Mouse (Mus musculus) NIH3T3 (cell line): ENCODE data around the gene C2cd2l.
"Not testable (repeated sequence)": the region's sequence is repeated elsewhere in the genome, so short reads cannot be mapped to it uniquely, and the experiment has no call there.

ENCODE experiments used
- DNase-seq: peaks from one replicate; pipeline ENCODE4 v3.0.0-alpha.2; 2012; ENCODE audit warnings: low read depth

Gene C2cd2l

DNA sequence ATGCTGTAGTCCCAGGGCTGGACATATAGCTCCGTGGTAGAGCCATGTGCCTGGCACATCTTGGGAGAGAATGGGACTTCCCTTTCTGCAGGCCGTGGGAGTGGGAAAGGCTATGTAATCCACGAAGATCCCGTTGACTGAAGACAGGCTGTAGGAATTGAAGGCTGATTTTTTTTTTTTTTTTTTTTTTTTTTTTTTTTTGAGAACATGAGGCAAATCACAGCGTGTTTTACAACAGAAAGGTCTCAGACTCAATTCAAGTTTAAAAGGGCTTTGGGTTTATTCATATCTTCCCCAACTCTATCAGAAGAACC, 16.0 kb upstream of the C2cd2l start:
- no peak for DNase-seq

DNA sequence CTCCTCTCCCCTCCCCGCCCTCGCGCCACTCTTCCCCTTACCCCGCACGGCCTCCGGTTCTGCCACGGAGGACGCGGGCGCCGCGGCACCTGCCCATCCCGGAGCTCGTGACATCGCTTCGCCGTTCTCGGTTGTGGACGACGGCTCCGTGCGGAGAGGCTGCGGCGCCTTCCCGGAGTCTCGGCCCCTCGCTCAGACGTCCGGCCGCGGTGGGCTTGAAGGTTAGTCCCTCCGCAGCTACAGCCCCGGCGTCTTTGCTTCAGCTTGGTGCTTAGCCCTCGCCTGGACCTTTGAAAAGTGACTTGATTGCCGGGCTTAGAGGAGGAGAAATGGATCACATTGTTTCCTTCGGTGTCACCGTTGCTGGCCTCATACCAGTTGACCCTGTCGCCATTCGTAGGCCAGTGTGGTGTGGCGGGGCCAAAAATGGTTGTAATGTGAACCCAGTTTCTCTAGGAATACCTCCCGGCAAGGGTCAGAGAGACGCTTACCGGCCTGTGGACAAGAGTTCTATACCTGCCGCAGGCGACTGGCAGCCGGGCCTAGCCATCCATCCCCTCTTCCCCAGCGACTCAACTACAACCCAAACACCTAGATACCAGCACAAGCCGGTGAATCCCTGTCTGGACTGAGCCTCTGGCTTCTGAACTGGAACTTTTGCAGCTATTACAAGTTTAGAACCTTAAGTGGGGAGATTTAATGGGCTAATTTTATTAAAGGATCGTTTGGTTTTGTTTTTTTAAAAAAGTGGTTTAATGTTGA, 15.4 kb upstream of the C2cd2l start:
- DNase-seq = no peak

DNA sequence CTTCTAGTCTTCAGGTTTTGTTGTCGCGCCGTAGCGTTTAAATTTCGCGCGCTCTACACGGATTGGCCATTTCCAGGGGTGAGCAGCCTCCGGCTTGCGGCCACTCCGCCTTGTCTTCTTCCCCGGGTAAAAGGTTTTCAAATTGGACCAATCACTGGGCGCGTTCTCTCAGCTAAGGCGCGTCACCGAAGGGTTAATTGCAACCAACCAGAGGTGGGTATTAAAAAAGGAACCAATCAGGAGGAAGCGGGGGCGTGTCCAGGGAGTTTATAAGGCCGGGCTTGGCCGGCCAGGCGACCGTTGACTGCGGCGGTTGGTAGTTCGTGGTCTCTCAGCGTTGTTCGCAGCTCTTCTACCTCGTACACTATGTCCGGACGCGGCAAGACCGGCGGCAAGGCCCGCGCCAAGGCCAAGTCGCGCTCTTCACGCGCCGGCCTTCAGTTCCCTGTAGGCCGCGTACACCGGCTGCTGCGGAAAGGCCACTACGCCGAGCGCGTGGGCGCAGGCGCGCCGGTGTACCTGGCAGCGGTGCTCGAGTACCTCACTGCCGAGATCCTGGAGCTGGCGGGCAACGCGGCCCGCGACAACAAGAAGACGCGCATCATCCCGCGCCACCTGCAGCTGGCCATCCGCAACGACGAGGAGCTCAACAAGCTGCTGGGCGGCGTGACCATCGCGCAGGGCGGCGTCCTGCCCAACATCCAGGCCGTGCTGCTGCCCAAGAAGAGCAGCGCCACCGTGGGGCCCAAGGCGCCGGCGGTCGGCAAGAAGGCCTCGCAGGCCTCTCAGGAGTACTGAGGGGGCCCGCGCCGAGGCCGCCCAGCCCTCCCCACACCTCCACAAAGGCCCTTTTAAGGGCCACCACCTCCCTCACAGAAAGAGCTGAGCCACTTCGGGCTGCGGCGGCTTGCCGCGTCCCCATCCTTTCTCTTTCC, 14.6 kb upstream of the C2cd2l start, which contains the start of gene H2afx:
Gene H2afx (plus strand): TSS at position 299 of the 935 bp plus-strand sequence.
- DNase-seq = peak; percentile 97

DNA sequence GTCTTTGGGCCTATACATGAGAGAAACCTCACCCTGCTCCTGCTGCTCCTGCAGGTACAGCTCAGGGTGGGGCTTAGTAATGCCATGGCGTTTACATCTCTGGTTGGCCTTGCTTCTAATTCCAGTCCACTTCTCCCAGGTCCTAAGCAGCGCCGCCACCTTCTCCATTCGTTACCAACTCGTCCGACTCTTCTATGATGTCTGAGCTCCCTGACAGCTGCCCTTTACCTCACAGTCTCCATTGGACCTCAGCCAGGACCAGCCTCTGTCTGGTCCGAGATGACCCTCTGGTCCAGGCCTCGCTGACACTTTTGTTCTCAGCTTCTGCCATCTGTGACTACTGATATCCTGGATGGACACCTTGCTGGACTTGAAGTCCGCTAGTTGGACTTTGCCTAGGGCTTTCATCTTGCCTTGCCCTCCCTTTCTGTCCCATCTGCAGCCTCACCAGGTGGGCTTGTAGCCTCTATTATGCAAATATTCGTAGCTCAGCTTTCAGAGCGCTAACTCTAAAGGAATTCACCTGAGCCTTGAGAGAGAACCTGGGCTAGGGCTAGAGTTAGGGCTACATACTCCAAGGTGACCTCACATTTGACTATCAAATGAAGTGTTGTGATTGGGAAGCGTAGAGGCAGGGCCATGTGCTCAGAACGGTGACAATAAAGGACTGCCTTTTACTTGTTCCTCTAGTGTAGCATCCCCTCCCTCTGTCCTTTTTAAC, 13.0 kb upstream of the C2cd2l start:
- DNase-seq = no peak

DNA sequence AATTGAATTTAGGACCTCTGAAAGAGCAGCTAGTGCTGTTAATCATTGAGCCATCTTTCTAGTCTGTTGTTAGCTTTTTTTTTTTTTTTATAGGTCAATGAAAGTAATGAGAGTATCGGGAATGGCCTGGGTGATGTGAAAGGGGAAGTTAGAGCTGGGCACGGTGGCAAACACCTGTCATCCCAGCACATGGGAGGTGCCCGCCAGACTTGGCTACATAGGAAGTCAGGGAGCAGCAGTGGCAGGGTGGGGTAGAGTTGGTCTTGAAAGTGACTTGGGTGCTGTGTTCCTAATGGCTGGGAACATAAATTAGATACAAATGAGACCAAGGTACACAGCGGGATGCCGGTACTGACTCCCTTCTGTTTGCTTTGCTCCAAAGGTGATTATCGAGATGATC, 10.7 kb upstream of the C2cd2l start:
- DNase-seq = no peak

DNA sequence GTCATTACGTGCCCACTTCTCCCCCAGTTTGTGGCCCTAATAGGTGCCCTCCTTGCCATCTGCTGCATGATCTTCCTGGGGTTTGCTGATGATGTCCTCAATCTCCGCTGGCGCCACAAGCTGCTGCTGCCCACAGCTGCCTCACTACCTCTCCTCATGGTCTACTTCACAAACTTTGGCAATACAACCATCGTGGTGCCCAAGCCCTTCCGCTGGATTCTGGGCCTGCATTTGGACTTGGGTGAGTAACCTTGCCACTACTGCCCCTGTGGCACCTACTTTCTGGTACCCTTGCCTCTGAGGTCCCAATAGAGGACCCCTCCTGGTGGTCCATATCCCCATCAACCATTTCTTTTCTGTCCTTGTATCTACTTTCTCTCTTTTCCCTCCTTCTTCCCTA, 7.8 kb upstream of the C2cd2l start:
- DNase-seq = no peak

DNA sequence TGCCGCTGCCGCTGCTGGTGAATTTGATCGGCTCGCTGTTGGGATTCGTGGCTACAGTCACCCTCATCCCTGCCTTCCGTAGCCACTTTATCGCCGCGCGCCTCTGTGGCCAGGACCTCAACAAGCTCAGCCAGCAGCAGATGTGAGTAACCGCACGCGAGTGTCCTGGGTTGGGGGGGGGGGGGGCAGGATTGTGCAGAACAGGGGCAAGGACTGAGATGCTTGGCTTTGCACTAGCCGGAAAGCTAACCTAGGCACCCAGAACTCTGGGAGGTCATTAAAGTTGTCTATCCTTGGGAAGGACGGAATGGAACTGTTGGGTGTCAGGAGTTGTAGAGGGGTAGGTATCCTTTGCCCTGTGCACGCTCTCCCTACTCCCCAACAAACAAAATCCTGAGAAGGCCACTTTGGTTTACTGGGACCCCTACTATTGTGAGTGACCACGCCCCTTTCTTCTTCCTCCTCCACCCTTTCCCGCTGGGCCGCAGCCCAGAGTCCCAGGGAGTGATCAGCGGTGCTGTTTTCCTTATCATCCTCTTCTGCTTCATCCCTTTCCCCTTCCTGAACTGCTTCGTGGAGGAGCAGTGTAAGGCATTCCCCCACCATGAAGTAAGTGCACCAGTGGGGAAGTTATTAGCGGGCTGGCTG, 7.1 kb upstream of the C2cd2l start:
- DNase-seq = peak; percentile 41

DNA sequence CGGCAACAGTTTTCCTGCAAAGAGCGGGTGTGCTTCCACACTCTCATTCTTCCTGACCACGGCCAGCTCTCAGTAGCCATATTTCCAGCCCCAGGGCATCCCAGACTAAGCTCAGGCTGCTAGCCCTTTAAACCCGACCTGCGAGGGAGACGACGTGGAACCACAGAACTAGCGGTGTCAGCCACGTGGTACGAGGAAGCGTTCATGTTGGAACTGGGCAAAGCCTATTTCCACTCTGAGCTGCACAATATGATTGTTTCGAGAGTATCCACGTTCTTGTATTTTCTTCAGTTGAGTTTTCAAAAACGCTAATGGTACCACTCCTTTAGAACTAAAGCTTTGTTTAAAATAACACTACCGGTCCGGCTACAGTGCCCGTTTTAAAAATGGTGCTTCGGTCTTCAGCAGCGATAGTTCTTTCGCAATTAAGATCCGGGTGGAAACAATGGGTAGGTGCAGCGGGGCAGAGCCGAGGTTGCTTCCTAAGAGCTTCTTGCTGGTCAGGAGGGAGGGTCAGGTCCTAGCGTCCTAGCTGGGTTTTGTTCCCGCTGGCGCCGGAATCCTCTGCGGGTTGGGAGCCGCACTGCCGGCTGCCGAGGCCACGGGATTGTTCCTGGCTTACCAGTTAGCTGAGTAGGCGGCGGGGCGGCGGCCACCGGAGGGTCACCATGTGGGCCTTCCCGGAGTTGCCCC, 6.4 kb upstream of the C2cd2l start:
- DNase-seq = peak; percentile 88

DNA sequence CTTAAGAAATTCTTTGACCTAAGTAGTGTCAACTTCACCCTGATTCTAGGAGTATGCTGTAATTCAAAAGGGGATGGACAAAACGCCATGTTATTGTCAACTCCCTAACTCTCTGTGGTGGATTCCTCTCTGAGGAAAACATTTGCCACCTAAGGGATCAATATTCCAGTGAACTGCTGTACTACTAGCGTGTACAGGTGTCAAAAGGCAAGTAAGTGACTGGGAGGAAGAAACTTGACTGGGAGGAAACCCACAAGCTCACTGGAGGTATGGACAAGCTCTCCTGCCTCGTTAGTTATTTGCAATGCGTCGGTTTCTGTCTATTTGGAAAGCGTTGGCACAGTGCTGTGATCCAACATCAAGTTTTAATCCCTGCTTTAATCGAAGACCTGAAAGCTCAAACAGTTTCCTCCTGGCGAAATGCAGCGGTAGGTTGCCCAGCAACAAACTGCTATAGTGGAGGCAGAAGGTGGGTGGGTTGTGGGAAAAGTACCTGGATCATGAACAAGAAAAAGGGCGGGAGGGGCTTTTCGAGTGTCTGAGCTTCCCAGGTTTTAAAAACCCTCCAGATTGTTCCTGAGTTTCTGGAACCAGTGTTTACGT, 5.8 kb upstream of the C2cd2l start, which contains the start of gene Dpagt1:
Gene Dpagt1 (plus strand): TSS at position 252 of the 603 bp plus-strand sequence.
- no peak for DNase-seq

DNA sequence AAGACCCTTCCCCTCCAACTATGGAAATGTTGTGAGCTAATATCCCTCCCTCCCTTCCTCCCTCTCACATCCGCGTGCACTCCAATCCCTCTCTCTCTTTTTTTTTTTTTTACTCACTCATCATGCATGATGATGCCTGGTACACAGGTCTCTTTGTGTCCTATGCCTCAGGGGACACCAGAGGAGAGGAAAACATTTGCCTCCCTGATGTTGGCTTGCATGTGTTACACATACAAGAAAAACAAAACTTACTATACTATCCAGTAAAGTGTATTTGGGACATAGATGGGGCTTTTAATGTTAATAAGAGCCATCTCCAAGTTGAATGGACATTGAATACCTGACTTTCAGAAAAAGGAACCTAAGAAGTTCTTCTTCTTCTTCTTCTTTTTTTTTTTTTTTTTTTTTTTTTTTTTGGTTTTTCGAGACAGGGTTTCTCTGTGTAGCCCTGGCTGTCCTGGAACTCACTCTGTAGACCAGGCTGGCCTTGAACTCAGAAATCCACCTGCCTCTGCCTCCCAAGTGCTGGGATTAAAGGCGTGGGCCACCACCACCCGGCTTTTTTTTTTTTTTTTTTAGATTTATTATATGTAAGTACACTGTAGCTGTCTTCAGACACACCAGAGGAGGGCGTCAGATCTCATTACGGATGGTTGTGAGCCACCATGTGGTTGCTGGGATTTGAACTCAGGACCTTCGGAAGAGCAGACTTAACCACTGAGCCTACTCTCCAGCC, 5.1 kb upstream of the C2cd2l start:
- not testable (repeated sequence) for DNase-seq

DNA sequence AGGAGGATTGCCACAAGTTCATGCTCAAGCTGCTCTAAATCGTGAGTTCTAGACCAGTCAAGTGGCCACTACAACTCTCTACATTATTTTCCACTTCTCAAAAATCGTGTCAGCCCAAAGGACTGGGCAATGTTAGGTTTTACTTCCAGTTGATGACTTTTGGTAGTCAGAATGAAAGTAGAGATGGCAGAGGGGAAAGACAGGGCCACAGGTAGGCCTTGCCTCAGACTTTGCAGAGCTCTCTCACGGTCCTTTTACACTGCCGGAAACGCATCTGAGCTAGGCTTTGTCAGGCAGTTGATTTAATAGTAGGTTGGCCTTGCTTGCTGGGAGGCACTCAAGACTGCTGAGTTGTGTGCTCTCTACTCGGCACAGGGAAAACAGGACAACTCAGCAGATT, 4.1 kb upstream of the C2cd2l start:
- no peak for DNase-seq

DNA sequence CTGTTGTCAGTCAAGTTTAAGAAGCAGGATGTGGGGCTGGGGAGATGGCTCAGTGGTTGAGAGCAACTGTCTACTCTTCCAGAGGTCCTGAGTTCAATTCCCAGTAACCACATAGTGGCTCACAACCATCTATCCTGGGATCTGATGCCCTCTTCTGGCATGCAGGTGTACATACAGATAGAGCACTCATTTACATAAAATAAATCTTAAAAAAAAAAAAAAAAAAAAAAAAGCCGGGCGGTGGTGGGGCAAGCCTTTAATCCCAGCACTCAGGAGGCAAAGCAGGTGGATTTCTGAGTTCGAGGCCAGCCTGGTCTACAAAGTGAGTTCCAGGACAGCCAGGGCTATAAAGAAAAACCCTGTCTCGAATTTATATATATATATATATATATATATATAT, 3.6 kb upstream of the C2cd2l start:
- not testable (repeated sequence) for DNase-seq

DNA sequence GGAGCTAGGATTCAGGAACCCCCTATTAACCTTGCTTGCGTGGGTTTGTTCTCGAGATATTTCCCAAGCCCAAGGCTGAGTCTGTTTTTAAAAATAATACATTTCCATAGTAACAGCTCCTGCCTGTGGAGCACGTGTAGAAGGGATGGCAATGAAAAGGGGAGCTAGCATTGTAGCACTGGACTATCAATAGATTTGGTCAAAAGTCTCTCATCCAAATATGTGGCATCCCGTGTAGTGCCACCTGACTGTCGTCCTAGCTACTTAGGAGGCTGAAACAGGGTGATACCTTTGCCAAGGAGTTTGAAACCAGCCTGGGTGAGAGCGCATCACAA, 681 bp upstream of the C2cd2l start:
- DNase-seq = peak; percentile 45

DNA sequence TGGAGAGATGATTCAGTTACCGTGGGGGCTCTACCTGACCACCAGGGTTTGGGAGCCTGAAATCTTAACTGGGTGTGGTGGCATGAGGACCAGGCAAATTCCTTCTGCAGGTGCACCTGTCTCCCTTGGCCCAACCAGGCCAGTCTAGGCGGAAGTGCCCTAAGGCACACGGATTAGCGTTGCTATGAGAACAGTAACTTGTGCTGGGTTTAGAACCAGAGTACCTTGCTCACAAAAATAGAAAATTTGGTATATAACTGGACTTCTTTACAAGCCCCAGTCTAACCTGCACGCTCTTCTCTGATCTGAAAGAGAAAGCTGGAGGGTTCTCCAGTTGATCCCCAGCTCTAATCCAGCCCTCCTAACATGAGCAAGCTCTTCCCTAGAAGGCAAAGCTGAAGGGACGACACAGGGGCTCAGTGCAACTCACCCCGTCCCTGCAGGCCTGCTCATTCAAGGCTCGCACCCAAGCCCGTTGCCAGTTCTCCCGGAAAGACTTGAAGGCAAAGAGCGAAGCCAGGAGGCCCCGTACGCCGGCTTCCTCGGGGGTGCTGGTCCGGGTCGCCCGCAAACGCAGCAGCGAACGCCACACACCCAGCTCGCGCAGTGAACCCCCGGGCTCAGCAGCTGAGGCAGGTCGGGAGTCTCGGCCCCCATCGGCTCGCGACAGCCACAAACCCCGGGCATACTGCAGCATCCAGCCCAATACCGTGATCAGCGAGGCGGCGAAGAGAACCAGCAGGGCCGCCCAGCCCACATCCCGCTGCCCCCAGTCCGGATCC, 789 bp downstream of the C2cd2l start:
- peak; percentile 19 for DNase-seq

DNA sequence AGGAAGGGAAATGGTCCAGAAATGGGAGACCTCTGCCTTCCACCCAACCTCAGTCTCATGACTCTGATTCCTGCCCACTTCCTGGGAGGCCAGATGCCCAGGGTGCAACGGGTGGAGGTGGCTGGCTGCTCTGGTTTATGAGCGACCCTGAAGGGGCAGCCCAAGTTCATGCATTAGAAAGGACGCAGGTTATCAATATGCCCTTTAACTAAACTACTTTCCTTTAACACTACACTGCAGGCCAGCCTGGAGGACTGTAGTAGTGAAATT, 1.3 kb downstream of the C2cd2l start:
- DNase-seq = no peak

DNA sequence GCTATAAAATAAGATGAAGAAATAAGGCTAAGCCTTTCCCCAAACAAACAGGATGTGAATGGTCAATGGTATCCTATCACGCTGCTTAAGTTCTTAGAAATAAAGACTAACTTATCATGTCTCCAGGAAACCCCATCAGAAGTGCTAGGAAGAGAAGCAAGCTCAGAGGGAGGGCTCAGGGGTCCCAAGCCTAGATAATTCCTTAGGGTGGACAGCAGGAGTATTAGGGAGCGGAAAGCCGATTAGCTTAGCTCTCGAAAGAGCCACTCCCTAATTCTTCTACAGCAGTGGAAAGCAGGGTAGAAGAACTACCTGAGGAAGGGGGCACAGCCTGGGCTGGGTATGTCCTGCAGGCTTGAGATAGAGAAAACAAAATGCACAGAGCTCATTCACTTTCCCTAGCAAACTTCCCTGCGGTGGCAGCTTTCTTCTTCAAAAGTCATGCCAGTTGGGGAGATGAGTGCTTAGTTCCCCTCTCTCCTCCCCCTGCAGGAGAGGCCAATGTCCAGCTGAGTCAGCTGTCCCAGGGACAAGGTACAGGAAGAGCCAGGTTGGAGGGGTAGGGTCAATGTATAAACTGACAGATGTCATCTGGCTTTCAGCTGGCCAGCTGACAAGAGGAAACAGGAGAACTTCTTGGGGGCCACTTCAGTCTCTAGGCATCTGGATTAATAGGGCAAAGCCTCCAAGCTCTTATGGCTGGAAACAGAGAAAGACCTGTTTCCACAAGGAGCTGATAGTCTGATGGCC, 1.8 kb downstream of the C2cd2l start:
- no peak for DNase-seq

DNA sequence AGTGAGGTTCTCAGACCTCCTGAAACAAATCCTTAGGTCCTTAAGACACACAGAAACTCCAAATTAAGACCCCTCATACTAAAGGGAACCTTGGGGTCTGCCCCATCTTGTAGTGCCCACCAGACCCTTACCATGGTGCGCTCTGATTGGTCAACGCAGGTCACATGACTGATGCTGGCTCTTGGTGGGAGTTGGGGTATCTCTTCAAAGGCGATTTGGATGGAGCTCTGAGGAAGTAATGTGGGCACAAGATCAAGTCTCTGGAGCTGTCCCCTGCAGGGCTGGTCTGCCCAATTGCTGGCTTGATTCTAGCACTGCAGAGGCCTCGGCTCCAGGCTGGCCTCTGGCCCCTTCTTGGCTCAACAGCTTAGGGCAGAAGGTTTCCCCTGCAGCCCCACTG, 2.6 kb downstream of the C2cd2l start:
- no peak for DNase-seq

DNA sequence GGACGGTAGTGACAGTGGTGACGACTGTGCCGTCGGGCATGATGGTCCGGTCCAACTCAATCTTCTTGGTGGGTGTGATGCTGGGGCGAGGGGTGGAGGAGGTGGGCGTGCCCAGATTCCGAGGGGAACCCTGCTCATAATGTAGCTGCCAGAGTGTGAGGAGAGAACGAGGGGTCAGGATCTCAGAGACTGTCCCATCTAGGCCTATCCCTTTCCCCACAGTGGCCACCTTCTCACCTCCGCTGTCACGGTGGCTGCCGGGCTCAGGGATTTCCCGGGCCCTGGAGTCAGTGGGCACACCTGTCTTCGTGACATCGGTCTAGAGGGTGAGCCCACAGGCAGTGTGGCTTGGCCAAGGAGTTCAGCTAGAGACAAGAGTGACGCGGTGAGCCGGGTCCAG, 5.2 kb downstream of the C2cd2l start:
- DNase-seq = no peak

DNA sequence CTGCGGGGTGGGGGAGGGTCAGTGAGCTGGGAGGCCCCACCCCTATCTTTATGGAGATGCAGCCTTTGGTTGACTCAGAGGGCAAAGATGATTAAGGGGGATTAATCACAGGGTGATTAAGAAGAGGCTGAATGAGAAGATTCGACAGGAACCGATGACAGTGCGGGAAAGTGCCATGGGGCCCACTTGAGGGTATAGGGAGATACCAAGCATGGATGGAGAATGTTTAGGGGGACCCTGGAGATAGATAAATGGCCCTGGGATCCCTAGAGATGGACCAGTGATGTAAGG, 5.9 kb downstream of the C2cd2l start:
- DNase-seq = no peak
